Mouse (Mus musculus) CD8-positive naive resting alpha-beta T cell, adult 2 months (primary cell): Measurements from ENCODE around the gene Sall4.

Source experiments
- DNase-seq, 2 experiments: peaks; one replicate each; pipeline ENCODE4 v3.0.0; 2022; ENCODE audit warnings: low read depth in 2 of 2, low spot score in 2 of 2

The Sall4 gene

GRCm38 (mm10) chr2:168767582-168767981 lies at the start of gene Sall4:
Gene Sall4 (minus strand): TSS chr2:168767943.
- no peak for DNase-seq

- no peak for DNase-seq
Observed at GRCm38 (mm10) chr2:168813243-168813642, 45.5 kb upstream of the Sall4 start.

- no peak for DNase-seq
Observed at GRCm38 (mm10) chr2:168809895-168810294, 42.2 kb upstream of the Sall4 start.

DNA sequence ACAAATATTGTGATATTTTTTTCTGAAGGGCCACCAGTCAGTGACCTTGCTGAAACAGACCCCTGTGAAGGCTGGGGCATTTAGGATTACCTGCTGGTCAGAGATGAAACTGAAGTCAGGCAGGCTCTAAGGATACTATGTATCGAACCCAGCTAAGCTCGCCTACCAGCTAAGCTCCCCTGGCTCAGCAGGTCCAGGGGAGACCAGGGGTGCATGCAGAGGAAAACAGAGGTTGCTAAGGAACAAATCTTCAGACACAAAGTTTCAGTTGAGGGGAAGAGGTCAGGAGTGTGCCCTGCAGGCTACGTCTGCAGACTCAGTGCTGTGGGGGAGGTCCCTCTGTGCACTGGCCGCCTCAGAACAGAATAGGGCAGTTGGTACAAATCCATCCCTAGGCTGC lies 39.9 kb upstream of the Sall4 start:
- DNase-seq: no peak

DNA sequence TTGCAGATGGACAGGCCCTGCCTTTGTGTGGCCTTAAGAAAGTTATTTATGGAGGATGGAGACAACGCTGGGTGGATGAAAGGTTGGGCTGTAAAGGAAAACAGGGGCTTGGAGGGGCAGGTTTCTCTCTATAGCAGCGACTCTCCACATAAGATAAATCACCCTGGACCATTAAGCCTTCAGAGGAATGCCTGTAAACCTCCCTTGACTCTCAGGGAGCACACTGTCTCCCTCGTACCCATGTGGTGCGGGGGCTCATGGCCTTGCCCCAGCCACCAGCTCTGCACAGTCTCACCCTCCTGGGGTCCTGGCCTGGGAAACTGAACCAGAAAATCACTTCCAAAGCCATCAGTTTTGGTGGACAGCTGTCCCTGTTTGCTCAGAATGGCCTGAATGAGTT lies 36.1 kb upstream of the Sall4 start:
- no peak for DNase-seq

DNA sequence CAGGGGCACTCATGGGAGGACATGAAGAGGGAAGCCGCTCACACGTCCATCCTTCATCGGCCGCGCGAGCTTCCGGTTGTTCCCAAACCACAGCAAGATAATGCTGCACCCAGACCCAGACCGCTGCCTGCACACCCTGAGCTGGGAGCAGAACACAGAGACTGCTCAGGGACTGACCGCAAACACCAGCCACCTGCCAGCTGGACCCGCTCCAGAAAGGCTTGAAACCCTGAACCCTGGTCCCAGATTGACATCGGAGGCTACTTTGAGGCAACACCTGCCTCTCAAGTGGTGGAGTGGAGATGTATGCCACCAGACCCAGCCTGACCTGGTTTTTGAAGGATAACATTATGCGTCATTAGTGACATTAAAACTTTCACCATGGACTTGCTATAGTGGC lies 31.6 kb upstream of the Sall4 start:
- no peak for DNase-seq

DNA sequence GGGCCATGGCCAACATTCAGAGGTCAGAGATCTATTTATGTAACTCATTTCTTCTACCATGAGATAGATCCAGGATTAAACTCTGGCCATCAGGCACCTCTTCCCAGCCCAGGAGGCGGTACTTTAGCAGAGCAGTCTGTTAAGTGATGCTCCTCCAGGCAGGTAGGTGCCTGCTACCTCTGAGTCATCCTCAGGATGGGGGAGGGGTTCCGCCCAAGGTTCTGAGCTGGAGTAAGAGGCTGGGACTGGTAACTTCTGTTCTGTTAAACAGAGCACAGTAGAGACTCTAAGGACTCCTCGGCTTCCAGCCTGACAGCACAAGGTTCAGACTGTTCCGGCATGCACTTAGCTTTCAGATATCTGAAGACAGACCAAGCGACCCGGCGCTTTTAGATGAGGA lies 31.2 kb upstream of the Sall4 start:
- no peak for DNase-seq

DNA sequence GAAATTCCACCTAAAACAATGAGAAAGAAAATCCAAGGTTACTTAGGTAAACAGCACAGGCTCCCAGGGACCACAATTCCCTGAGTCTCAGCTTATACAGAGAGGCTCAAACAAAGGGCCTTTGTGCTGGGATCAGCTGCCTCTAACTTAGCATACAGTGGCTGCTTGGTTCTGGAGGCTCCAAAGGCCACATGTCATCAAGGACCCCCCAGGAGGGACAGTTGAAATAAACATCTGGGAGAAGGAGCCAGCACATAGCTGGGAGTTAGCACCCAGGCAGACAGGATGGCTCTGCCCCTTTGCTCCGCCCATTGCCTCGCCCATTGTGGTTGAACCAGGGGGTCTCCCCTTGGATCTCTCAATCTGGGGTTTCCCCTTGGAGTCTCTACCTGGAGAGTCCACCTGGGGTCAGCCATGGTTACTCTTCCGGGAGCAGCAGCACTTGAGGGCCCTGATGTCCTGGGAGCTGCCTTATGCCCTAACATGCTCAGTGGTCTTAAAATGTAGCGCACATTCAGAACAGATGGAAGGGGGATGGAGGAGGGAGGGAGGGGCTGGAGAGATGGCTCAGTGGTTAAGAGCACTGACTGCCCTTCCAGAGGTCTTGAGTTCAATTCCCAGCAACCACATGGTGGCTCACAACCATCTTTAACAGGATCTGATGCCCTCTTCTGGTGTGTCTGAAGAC lies 23.5 kb upstream of the Sall4 start:
- DNase-seq: no peak

DNA sequence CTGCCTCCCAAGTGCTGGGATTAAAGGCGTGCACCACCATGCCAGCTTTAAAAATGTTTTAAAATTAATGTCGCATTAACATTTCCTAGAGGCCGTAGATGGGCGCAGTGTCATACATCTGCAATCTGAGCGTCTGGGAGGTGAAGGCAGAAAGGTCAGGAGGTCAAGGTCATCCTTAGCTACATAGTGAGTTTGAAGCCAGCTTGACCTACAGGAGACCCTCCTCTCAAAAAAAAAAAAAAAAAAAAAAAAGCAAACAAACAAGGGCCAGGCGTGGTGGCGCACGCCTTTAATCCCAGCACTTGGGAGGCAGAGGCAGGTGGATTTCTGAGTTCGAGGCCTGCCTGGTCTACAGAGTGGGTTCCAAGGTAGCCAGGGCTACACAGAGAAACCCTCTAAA lies 18.4 kb upstream of the Sall4 start:
- DNase-seq: no peak

- DNase-seq: no peak
Observed at GRCm38 (mm10) chr2:168780596-168780995, 12.9 kb upstream of the Sall4 start.

DNA sequence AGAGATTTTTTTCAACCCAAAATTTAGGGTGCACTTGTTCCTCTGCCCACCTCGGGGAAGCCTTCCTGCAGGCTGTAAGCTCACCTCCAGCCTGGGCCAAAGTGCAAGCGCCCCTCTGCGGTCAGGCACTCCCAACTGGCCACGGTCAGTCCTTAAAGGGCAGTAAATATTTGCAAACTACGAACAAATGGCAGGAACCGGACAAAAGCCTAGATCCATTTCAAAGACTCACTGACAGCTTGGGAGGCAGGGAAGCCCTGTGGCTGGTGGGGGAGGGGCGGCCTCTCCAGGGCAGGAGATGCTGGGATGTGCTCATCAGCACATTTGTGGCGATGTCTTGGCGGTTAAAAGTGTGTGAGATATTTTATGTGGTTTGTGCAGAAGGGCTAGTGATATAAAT lies 12.3 kb upstream of the Sall4 start:
- DNase-seq: no peak

DNA sequence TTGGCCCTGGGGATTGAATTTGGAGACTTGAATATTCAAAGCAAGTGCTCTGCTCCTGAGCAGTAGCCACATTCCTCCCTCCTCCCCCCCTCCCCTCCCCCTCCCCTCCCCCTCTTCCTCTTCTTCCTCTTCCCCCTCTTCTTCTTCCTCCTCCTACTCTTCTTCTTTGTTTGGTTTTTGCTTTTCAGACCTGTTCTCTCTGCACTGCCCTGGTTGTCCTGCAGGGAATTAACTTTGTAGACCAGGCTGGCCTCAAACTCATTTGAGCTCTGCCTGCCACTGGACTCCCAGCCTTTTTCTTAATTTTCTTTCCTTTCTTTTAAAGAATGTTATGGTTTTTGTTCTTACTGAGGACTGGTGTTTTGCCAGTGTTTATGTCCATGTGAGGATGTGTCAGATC lies 9.7 kb upstream of the Sall4 start:
- no peak for DNase-seq

GRCm38 (mm10) chr2:168776238-168776637 lies 8.5 kb upstream of the Sall4 start:
- DNase-seq: no peak

- no peak for DNase-seq
Observed at GRCm38 (mm10) chr2:168769259-168769658, 1.5 kb upstream of the Sall4 start.

DNA sequence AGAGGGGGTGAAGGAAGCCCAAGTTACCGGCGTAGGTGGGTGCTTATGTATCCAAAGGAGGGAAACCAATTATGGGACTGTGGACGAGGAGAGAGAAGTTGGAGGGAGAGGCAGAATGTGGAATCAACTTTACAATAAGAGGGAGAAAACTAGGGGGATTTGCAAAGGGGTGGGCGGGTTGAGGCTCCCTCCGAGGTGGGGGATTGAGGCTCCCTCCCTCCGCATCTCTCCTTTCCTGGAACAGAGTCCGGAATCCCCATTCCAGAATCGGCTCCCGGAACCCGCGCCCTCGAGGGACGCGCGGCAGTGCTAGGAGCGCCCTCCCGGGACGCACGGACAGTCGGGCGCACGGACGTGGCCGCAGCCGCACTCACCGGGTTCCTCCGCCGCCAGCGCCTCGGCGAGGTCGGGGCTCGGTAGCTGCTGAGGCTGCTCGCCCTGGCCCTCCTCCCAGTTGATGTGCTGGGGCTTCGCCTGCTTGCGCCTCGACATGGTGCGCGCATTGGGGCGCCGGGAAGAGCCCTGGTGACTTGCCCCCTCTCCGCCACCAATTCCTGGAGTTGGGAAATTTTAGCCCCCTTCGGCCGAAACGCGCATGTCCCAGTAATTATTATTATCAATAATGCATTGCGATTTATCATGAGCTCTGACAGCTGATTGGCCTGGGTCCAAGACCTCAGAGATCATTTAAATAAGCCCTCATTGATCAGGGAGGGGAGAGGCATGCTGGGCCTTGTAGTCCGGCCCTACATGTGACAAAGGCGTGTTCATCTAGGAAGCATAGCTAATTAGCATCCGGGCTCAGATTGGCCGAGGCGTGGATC lies 993 bp downstream of the Sall4 start:
- DNase-seq: no peak

DNA sequence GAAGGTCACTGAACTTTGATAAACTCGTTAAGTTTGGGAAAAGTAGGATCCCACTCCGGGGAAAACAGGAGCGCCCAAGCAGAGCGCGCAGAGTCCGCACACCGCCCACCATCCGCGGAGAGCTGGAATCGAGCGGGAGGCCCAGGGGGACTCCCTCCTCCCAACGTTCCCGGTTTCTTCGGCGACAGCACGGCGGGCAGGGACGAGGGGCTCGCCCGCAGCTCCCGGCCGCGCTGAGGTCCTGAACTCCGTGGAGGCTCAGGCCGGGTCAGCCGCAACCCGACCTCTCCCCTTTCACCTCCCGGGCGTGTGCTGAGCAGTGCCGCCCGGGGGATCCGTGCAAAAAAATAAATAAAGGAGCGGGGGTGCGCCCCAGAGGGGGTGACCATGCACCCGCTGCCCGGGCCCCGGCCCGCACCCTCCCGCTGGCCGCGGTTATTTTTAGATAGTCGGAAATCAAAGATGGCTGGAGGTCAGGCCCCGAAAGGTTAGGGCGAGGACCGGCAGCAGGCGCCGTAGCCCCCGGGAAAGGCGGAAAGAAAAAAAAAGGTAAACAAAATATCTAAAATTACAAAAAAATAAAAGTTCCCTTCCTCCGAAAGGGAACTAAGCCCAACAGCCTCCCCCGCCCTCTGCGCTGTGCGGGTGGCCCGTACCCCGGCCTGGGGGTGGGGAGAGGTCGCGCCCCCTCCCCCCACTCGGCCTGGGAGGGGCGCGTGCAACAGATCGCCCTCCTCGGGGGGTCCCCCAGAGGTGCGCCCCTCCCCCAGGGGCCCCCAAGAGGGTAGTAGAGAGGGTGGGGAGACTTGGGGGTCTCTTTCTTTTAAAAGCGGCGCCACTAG lies 1.8 kb downstream of the Sall4 start:
- no peak for DNase-seq

- DNase-seq: no peak
Observed at GRCm38 (mm10) chr2:168765065-168765681, 2.6 kb downstream of the Sall4 start.

- no peak for DNase-seq
Observed at GRCm38 (mm10) chr2:168764460-168764867, 3.3 kb downstream of the Sall4 start.

- no peak for DNase-seq
Observed at GRCm38 (mm10) chr2:168763785-168764184, 4.0 kb downstream of the Sall4 start.

GRCm38 (mm10) chr2:168762411-168762815 lies 5.3 kb downstream of the Sall4 start:
- DNase-seq: no peak

- DNase-seq: no peak
Observed at GRCm38 (mm10) chr2:168761954-168762353, 5.8 kb downstream of the Sall4 start.
